Mouse (Mus musculus) adrenal gland, postnatal 4 days (tissue): ENCODE data around the gene Tmed1. TPM values are rescaled to one million over a fixed set of nuclear protein-coding genes. Genes with fewer than 3 reads are reported as not detected.
"Not testable (repeated sequence)": the region's sequence is repeated elsewhere in the genome, so short reads cannot be mapped to it uniquely, and the experiment has no call there.

Experiments
- DNase-seq, 2 experiments: peaks; one replicate each; pipeline ENCODE4 v3.0.0; 2021 to 2022; ENCODE audit warnings: low spot score in 2 of 2, mixed read lengths in 2 of 2
- long read RNA-seq, 2 experiments: library from polyadenylated mRNA; stranded (forward); transcript quantifications; one replicate each; pipeline ENCODE4 v2.0.0; 2021
- total RNA-seq, 2 experiments: library from RNA; stranded (reverse); gene quantifications; 2 replicates each; pipeline ENCODE4 v1.2.3; 2021

Gene Tmed1
- 10 to 100 TPM; 37.3 to 37.8 TPM for total RNA-seq
- long read RNA-seq, experiment 1, transcript Tmed1-201 (4 exons, 1,378 nt) = major isoform, 67 of 89 reads
- long read RNA-seq, experiment 1, transcript Tmed1-205 (4 exons, 1,013 nt) = minor isoform, 5 of 89 reads
- long read RNA-seq, experiment 1, partial matches to known transcripts = 2 of 89 reads
- long read RNA-seq, experiment 1, other reads (novel, unspliced or antisense) = 10 of 89 reads
- long read RNA-seq, experiment 2, transcript Tmed1-203 (3 exons, 1,454 nt) = minor isoform, 6 of 108 reads
- long read RNA-seq, experiment 2, transcript Tmed1-201 (4 exons, 1,378 nt) = major isoform, 89 of 108 reads
- long read RNA-seq, experiment 2, partial matches to known transcripts = 4 of 108 reads
- long read RNA-seq, experiment 2, other reads (novel, unspliced or antisense) = 8 of 108 reads

- DNase-seq = peak; percentile 85 to 90
These were observed at the start of gene Tmed1 for GRCm38 (mm10) chr9:21509772-21510688. Gene Tmed1 (minus strand): TSS chr9:21510252.

DNA sequence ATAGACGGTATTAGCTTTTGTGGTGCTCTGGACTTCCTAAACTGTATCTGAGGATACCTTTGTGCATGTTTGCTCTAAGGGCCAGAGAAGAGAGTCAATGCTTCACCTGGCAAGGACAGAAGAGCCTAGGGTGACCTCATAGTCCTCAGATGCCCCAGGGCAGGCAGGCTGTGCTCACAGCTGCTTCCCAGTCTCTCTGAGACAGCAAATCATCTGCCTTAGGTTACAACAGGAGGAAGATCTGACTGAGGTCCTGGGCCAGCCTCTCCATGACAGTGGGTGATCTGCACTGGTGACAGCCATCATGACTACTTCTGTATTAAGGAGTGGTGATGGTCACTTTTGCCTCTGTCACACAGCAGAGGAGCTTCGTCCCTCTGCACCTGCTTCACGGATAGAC, 49.1 kb upstream of the Tmed1 start:
- no peak for DNase-seq

GRCm38 (mm10) chr9:21558366-21558765, 48.3 kb upstream of the Tmed1 start:
- DNase-seq = no peak

DNA sequence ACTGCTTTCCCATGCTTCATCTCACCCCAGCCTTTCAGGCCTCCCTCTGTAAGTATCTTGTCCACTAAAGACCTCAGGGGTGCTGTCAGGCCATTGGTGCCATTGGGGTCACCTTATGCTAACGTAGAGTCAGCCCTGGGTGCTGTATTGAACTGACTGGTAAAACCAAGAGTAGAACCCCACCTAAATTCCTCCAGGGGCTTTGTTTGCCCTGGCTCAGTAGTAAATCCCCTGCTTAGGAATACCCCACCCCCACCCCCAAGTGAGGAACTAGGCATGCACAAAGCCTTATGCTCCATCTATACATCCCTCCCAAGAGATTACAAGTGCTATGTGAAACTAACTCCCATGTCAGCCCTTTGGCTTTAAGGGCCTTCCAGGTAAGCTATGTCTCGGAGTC, 47.5 kb upstream of the Tmed1 start:
- DNase-seq = no peak

GRCm38 (mm10) chr9:21556996-21557395, 46.9 kb upstream of the Tmed1 start:
- no peak for DNase-seq

DNA sequence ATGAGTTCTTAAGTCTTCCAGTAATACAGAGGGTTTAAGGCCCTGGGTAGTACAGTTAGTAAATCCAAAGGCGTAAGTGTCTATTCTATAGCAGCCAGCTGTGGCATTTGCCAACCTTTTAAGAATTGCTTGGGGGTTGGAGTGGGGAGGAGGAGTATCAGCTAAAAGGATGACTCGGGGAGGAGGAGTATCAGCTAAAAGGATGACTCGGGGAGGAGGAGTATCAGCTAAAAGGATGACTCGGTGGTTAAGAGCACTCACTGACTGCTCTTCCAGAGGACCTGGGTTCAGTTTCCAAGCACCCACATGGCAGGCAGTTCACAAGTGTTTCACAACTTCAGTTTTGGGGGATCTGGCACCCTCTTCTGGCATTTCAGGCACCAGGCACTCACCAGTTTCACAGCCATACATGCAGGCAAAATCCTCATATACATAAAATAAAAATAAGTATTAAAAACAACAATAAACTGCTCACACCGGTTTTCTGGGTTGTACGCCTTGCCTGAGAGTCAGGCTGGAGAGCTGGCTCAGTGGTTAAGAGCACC, 45.2 kb upstream of the Tmed1 start:
- no peak for DNase-seq

GRCm38 (mm10) chr9:21553607-21554273, 43.7 kb upstream of the Tmed1 start:
- DNase-seq = no peak

GRCm38 (mm10) chr9:21551049-21551448, 41.0 kb upstream of the Tmed1 start:
- DNase-seq = no peak

DNA sequence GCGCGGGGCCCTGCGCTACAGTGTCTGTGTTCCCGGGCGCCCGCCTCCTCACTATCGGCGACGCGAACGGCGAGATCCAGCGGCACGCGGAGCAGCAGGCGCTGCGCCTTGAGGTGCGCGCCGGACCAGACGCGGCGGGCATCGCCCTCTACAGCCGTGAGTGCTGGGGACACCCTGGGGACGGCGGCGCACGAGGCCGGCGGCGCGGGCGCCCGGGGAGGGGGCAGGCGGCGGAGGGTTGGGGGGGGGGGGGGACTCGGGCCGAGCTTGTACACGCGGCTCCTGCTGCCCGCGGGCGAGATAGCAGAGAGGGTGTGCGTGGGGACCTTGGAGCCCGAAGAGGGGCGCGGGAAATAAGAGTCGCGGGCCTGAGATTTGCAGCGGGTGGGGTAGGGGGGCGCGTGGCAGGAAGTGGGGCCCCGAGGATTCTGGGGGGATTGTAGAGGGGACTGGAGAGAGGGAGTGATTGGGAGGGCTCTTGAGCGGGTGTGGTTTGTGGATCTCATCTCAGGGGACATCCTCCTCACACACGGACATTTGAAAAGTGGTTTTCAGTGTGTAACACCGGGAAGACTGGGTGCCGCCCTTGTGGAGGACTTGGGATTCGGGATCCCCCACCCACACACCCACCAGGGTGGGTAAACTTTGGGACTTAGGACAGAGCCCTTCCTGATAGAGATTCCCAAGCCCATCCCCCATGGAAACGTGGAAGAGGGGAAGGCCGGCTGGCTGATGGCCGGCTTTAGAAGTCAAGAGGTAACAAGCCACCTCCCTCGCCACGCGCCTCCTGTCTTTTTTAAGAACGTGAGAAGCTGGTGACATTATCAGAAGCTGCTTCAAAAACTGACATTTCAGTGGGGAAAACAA, 37.3 kb upstream of the Tmed1 start:
- peak; percentile 18 to 44 for DNase-seq

- DNase-seq = no peak
These were observed 36.7 kb upstream of the Tmed1 start, which contains the start of gene Carm1 for GRCm38 (mm10) chr9:21546789-21547074. Gene Carm1 (plus strand): TSS chr9:21546894.

GRCm38 (mm10) chr9:21545916-21546788, 36.1 kb upstream of the Tmed1 start:
- DNase-seq = peak; percentile 99 to 100

DNA sequence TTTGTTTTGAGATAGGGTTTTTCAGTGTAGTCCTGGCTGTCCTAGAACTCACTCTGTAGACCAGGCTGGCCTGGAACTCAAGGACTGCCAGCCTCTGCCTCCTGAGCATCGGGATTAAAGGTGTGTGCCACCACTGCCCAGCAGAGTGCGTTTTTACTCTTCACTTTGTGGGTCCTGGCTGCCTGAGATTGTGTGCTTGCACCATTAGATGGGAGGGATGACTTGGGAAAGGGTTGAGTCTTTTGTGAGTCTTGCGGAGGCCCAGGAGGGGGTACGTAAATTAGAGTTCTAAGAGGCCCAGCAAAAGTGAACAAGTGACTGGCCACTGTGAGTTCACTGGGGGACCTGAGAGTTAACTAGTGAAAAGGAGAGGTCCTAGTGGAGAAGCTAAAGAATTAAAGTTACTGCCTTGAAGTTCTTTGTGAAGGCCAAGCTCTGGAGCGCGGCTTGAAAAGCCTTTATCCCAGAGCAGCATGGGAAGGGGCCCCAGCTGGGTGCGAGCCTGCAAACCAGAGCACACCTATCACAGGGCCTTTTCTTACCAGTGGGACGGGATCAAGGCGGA, 35.4 kb upstream of the Tmed1 start:
- DNase-seq = no peak

DNA sequence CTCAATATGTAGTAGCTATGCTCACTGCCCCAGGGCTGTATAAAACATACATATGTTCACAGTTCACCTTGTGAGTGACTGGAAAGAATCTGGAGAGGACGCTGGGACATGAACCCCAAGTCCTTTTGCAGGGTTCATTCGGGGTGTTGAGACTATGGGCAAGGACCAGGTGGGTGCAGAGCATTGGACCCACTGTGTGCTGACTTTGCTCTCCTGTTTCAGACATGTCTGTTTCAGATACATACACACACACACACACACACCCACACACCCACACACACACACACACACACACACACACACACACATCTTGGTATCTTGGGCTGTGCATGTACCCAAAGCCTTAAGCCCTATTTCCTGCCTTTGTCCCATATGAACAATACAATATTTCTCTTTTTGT, 31.9 kb upstream of the Tmed1 start:
- not testable (repeated sequence) for DNase-seq

DNA sequence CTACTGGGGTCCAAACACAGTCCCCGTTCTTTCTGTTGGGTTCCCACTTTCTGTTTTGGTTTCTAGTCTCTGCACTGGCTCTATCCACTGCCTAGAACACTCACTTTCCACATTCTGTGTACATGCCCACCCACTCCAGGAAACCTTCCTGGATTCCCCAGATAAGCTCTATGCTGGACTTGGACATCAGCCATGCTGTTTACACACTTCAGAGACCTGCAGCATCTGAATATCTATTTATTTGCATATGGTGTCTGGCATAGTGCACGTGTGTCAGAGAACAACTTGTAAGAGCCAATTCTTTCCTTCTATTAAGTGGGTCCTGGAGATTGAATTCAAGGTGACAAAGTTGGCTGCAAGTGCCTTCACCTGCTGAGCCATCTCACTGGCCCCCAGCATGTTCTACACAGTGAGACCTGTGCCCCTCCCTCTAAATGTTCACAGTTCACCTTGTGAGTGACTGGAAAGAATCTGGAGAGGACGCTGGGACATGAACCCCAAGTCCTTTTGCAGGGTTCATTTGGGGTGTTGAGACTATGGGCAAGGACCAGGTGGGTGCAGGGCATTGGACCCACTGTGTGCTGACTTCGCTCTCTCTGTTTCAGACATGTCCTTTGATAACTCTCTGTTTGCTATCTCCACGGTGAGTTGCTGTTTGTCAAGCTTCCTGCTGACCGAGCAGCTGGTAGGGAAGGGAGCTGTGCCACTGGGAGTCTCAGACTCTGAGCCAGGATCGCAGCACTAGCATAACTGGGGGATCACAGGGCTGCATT, 30.1 kb upstream of the Tmed1 start:
- DNase-seq = no peak

GRCm38 (mm10) chr9:21537009-21537408, 27.0 kb upstream of the Tmed1 start:
- DNase-seq = no peak

DNA sequence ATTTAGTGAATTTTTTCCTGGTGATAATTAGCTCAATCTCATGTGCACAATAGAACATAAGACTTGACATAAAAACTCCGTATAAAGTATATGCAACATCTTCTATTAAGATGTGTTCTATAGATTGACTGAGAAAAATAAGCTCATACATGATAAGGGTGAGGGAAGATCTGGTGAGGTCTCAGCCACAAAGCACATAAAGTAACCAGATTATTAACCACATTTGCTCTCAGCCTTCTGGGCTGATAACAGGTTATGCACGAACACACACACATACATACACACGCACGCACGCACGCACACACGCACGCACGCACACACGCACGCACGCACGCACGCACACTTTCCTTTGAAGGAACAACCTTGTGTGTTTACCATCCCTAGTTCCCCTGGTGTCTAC, 26.4 kb upstream of the Tmed1 start:
- no peak for DNase-seq

DNA sequence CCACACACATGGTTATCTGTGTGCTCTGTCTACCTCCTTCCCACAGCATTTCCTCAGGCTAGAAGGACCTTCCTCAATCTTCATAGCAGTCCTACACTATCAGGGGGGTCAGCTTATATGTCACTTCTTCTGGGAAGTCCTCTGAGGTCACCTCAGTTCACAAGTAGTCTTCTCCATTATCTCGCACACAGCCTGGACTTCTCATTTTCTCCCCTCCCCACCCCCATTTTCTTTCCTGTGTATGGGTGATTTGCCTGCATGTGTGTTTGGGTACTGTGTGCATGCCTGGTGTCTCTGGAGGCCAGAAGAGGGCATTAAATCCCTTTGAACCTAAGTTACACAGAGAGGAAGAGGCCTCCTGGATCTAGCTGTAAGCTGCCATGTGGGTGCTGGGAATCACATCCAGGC, 17.9 kb upstream of the Tmed1 start:
- no peak for DNase-seq

DNA sequence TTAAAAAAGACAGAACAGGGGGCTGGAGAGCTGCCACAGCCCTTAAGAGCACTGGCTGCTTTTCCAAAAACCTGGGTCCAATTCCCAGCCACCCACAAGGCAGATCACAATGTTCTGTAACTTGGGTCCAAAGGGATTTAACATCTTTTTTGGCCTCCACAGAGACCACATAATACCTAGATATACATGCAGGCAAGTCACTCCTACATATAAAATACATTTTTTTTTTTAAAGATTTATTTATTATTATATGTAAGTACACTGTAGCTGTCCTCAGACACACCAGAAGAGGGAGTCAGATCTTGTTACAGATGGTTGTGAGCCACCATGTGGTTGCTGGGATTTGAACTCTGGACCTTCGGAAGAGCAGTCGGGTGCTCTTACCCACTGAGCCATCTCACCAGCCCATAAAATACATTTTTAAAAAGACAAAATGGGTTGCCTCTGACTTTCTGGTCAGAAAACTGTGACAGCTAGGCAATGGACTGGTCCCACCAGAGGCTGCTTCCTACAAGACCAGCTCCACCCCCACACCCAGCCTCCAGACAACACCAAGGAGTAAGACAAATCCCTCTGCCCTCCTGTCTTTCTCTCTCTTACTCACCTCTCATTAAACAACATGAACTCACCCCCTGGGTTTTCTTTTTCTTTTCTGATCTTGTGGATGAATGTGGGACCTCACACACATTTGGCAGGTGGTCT, 17.2 kb upstream of the Tmed1 start:
- DNase-seq = no peak
